Mouse (Mus musculus): ENCODE results near the gene Paxx.
"Not testable (repeated sequence)": the region's sequence is repeated elsewhere in the genome, so short reads cannot be mapped to it uniquely, and the experiment has no call there.

The Paxx gene

DNA sequence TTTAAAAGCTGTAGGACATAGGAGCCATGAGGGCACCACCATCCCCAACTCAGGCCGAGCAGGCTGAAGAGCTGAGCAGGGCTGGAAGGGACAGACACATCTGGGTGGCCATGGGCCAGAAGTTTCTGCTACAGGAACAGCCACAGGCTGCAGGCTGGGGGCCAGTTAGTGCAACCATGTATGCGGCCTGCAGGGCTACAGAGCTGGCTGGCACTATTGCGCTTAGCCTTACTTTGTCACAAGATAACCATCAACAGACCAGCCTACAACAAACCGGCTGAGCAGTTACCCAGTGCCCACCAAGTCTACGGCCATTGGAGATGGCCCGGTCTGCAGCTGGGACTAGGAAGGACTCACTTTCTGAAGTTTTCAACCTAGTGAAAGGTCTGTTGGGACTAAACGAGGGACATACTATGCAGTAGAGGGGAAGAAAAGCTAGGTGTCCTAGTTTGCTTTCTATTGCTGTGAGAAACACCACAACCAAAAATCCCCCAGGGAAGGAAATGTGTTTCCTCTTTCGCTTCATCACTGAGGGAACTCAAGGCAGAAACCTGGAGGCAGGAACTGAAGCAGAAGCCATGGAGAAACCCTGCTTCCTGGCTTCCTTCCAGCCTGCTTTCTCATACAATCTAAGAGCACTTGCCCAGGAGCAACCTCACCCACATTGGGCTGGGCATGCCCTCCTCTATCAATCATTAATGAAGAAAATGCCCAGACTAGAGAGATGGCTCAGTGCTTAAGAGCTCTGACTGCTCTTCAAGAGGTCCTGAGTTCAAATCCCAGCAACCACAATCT lies 9.8 kb downstream of the Paxx start:
- DNase-seq (ENCODE audit: low read depth, low spot score): no peak

DNA sequence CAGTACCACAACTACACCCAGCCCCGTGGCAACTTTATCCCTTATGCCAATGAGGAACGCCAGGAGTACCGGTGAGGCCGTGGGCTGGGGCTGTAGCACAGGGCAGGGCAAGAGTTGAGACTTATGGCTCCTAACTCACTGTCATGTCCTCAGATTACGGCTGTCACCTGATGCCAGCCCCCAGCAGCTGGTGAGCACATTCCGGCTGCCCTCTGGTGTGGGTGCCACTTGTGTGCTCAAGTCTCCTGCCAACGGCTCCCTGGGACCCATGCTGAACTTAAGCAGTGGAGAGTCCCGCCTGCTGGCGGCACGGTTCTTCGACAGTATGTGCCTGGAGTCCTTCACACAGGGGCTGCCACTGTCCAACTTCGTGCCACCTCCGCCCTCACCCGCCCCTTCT lies 18.2 kb downstream of the Paxx start:
- no peak for DNase-seq (ENCODE audit: low read depth, low spot score)

DNA sequence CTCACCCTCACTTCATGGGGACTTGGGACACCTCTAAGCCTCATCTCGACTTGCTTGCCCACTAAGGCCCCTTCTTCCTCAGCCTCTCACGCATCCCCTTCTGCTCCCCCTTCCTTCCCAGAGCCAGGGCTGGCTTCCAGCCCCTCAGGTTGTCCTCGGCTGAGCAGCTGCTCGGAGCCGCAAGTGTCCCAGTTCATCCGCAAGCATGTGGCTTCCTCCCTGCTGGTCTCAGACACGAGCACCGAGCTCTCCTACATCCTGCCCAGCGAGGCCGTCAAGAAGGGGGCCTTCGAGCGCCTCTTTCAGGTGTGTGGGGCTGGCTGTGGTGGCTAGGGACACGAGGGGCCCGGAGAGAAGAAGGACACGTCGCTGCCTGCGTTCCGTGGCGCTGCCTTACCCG lies 19.8 kb downstream of the Paxx start:
- DNase-seq (ENCODE audit: low read depth, low spot score): no peak

DNA sequence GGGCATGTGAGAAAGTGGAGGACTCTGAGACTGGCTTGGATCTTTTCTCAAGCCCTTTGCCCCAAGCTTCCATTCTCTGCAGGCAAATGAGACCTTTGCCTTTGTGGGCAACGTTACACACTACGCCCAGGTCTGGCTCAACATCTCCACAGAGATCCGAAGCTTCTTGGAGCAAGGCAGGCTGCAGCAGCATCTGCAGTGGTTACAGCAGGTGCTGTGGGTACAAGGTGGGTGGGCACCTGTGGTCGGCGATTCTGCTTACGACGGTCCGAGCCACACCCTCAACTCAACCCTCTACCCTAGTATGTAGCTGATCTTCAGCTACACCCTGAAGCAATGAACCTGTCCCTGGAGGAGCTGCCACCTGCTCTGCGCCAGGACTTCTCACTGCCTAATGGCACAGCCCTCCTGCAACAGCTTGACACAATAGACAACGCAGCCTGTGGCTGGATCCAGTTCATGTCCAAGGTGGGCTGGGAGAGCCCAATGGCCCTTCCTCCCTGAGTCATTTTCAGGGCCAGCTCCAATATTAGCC lies 24.5 kb downstream of the Paxx start:
- no peak for DNase-seq (ENCODE audit: low read depth, low spot score)

DNA sequence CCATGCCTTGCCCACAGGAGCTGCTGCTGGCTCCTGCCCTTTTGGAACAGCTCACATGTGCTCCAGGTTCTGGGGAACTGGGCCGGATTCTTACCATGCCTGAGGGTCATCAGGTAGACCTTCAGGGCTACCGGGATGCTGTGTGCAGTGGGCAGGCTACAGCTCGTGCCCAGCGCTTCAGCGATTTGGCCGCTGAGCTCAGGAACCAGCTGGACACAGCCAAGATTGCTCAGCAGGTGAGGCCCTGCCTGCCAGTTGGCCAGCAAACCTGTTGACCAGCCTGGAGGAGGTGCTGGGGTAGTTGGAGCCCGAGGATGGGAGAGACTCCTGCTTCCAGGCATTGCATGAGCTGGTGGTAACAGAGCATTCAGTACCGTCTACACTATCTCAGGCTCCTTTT lies 26.6 kb downstream of the Paxx start:
- no peak for DNase-seq (ENCODE audit: low read depth, low spot score)

DNA sequence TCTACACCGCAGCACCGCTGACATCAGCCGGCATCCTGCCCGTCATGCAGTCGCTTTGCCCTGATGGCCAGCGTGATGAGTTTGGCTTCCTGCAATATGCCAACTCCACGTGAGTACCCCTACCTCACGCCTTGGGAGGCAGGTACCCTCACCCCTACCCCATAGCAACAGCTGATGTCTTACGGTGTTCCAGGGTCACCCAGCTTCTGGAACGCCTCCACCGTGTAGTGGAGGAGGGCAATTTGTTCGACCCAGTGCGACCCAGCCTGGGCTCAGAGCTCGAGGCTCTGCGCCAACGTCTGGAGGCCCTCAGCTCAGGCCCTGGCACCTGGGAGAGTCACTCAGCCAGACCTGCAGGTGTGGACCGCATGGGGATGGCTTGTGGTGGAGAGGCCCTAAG lies 27.8 kb downstream of the Paxx start:
- no peak for DNase-seq (ENCODE audit: low read depth, low spot score)

DNA sequence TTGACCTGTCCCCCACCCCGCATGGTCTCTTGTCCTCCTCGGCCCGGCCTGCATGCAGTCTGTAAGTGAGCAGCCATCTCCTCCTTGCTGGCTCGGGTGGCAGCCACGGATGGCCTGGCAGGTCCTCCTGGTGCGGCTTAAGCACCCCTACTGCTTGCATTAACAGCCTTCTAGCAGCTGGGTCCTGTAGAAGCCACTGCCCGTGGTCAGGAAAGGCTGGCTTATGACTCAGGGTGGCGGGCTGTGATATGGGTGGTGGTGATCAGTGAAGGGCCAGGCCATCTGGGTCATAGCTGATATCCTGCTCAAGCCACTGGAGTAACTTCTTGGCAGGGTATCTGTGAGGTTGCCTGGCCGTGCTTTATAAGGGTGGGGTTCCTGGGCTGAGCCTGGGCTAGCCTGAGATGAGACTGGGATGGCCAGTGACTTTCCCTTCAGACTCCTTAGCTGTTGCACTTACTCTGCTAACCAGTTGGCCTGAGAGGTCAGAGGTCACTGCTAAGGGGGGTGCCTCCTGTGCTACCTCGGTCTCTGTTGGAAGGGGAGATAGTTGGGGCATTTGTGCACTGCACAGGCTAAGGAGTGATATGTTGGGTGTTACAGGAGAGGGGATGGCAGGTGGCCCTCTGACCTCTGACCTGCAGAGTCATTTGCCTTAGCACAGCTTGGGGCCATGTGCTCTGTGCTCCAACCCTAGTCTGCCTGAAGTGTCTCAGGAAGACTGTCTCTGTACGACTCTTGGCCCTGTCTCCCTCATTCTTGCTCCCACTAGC lies 28.4 kb downstream of the Paxx start:
- no peak for DNase-seq (ENCODE audit: low read depth, low spot score)

DNA sequence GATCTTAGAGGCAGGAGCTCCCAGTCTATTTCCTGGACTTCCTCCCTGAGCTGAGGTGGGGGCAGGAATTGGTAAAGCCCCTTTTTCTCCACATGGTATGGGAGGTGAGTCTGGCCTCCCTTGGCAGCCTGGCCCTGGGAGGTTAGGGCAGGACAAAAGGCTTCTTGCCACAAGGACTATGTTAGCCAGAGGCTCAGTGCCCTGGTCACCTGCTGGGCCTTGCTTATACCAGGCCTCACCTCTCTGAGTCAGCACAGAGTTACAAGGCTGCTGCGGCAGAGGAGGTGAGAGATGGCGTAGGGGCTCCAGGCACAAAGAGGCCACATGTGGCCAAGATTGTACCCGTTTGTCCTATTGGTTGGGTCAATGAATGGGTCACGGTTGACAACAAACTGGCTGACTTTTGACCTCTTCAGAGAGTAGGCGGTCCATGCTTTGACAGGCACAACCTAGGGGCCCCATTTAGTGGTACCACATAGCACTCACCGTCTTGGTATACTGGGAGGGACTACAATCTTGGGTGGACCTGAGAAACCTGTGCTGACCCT lies 29.5 kb downstream of the Paxx start:
- DNase-seq (ENCODE audit: low read depth, low spot score): no peak

DNA sequence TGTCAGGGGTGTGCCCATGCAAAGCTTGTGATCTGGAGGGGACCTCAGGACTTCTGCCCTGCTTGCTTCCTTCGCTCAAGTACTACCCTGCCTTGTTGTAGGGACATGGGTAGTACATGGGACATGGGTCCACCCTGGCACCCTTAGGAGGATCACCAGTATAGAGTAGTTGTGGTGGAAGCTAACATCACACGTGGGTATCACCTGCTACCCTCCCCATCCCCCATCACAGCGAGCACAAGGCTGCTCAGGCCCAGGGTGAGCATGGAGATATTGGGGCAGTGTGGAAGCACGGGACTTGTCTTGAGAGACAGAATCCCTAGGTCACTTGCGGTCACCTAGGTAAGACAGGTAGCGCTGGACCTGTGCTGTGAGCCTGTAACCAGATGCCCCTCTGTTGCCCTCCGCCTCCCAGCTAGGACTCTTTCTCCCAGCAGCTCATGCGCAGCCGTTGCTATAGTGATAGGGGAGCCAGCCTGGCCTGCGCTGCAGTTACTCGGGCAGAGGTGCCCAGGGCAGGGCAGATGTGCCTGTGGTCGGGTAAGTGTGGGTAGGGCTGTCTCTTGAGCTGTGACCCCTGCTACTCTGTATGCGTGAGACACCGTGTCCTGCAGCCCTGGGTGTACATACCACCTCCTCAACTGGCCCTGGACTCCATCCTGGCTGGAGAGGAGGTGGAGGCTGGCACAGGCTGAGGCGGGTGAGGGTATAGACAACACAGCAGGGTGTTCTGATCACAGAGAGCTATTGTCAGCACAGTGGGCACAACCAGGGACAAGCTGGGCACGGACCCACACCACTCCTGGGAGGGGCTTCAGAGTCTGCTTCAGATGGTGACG lies 30.3 kb downstream of the Paxx start:
- no peak for DNase-seq (ENCODE audit: low read depth, low spot score)

DNA sequence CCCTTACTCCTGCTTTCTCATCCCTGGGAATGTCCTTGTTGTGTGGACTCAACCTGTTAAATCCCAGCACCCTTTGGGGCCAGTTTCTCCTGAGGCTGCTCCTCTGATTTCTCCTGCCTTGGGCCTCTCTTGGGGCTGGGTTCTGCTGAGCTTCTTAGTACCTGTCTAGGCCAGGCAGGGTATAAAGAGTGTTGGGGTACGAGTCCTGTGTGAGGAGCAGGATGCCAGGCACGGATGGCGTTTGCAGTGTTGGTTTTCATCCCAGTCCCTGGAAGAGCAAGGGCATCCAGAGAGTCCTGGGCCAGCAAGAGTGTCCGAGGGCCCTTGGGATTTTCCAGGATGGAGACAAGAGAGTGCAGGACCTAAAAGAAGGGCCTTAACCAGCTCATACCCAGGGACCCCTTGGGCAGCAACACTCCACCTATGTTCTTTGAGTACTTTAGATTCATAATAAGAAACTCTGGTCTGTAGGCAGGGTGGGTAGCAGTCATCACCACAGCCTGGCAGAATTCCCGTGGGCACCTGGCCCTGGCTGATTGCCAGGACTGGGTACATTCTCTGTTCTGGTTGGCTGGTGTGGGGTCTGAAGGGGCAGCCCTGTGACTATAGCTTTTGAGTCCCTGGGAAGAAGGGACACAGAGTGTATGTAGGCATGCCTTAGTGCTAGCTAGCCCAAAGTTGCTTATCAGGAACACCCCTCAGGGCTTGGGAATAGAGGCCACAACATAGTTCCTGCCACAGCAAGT lies 31.3 kb downstream of the Paxx start:
- DNase-seq (ENCODE audit: low read depth, low spot score): no peak

DNA sequence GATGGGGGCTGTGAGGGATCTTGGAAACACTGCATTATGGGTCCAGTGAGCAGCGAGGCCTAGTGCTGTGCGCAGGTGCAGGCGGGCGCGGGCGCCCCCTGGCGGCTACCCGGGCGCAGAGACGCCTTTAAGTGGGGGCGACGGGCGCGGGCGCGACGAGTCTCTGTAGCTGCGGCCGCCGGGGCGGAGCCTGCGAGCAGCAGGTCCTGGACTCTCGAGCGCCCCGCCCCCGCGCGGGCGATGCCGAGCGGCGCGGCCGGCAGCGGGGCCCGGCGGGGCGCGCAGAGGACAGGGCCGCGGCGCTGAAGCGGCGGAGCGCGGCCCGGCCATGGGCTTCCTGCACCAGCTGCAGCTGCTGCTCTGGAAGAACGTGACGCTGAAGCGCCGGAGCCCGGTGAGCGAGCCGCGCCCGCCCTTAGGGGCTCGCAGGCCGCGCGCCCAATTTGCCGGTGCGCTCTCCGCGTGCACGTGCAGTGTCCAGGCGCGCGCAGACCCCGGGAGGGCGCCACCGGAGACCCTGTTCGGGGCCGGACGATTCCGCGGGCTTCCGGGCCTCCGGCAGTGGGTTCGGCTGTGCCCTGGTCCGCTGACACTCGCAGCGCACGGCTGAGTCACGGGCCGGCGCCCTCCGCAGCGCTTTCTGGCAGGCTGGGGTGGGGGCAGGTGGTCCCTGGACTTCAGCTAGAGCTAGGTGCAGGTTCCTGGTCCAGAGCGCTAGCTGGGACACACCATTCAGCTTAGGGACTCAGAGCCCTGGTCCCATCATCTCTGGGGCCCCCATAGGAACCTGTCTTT lies 32.3 kb downstream of the Paxx start, which contains the start of gene Abca2:
Gene Abca2 (plus strand): TSS at position 262 of the 795 bp plus-strand sequence.
- DNase-seq (ENCODE audit: low read depth, low spot score): peak; percentile 69

DNA sequence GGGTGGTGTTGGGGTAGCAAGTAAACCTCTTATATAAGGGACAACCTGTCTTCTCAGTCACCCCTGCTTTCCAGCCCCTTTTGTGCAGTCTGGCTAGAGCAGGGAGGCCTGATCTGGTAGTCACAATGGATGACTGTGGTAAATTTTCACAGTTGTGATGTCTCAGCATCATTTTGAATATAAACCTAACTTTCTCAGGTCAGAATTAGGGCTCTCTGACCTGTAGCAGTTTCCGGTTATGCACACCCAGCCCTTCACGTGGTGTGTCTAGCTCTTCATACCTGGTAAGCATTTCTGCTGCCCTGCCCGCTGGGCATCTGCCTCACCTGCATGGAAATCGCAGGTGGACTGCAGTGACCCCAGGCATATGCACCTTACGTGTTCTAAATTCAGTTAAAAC lies 33.6 kb downstream of the Paxx start:
- DNase-seq (ENCODE audit: low read depth, low spot score): no peak

DNA sequence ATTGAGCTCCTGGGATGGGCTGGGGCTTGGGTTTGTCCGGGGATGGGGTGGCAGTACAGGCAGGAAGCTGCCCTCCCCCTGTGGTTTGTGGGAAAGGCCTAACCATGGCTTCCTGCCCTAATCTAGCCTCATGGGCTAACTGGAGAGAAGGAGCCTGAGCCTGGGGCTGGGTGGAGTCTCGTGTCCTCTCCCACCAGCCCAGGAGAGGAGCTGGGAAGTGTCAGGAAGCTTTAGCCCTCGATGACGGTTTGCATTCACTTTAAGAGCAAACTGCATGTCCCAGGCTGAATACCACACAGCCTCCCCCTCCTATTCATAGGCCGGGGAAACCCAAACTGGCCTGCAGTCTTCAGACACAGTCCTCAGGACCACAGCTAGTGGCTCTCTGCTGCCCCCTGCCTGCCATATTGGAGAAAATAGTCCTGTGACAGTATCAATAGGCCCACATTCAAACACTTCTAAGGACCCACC lies 34.1 kb downstream of the Paxx start:
- peak; percentile 47 for DNase-seq (ENCODE audit: low read depth, low spot score)

DNA sequence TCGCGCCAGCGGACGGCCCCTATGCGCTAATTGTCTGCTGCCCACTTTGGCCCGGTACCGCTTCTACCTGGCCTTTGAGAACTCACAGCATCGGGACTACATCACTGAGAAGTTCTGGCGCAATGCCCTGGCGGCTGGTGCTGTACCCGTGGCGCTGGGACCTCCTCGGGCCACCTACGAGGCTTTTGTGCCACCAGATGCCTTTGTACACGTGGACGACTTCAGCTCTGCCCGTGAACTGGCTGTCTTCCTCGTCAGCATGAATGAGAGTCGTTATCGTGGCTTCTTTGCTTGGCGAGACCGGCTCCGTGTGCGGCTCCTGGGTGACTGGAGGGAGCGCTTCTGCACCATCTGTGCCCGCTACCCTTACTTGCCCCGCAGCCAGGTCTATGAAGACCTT lies 35.4 kb downstream of the Paxx start:
- no peak for DNase-seq (ENCODE audit: low read depth, low spot score)

DNA sequence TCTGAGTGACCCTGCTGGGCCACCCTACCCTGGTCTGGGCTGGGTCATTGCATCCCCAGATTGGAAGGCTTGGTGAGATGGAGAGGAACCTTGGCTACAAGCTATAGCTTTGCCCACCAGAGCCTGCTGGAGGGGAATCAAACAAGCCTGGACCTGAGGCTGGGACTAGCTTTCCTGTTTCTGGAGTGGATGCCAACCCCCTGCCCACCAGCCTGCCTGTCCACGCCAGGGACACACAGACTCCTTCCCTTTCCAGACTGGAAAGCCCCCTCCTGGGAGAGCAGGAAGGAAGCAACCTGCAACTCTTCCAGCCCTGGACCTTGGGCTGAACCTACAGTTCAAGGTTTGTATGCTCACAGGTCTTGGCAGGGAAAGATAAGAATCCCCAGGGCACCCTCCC lies 37.3 kb downstream of the Paxx start:
- DNase-seq (ENCODE audit: low read depth, low spot score): no peak

DNA sequence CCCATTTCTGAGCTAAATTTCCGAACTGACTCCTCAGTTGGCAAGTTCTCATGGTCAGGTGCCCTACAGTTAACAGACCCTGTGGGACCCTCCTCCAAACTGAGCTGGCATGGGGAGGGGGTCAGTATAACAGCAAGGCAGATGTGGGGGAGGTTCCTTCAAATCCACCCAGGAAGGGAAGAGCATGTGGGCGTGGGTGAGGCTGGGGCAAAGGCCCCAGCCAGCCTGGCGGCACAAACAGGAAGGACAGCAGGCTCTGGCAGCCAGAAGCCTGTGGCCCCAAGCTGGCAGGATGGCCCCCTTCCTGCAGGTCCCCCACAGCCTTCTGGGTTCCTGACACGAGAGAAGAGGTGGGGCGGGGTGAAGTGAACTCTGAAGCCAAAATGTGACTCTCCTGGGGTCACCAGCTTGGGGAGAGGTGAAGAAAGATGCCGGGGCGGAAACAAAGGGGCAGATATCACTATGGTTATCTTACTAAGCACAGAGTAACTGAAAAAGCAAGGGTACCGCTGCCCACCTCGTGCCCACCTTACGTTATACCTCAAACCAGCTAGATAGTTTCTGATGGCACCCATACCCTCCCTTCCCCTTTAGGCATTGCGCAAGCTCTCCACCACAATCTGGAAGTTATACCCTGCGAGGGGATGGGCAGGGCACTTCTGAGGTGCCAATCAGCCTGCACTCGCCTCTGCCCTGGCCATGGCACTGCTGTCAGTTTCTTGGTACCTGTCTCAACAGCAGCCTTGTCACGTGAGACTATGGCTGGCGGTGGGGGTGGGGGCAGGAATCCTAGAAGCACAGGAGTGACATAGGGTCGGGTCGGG lies 38.1 kb downstream of the Paxx start, which contains the start of gene Fut7:
Gene Fut7 (plus strand): TSS at position 681 of the 824 bp plus-strand sequence.
- DNase-seq (ENCODE audit: low read depth, low spot score): no peak

DNA sequence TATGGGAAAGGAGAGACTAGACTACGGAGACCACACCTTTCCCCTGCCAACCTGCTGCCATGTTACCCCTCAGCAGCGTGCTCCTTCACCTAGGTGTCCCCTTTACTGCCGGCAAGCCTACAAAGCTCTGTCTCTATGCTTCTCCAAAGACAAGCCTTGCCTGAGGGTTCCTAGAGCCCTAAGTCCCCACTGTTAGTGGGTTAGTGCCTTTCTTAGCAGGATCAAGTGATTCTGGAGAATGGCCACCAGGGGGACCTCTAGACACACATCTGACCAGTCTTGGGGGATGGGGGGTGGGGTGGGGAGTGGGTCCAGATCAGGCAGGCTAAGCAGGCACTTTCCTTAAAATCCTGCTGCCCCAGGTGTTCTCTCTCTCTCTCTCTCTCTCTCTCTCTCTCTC lies 39.0 kb downstream of the Paxx start:
- no peak for DNase-seq (ENCODE audit: low read depth, low spot score)

DNA sequence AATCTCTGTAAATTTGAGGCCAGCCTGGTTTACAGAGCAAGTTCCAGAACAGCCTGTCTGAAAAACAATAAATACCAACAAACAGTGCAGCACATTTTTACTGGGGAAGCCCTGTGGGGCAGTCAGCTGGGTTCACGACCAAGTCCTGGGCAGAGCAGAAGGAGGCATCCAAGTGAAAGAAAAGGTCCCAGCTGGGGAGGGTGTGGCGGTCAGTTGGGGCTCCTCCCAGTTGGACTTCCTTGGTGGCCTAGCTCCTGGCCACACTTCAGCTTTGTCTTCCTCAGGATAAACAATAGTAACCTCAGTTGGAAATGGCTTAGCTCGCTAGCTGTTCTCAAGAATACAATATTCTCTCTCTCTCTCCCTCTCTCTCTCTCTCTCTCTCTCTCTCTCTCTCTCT lies 43.5 kb downstream of the Paxx start:
- DNase-seq (ENCODE audit: low read depth, low spot score): no peak

DNA sequence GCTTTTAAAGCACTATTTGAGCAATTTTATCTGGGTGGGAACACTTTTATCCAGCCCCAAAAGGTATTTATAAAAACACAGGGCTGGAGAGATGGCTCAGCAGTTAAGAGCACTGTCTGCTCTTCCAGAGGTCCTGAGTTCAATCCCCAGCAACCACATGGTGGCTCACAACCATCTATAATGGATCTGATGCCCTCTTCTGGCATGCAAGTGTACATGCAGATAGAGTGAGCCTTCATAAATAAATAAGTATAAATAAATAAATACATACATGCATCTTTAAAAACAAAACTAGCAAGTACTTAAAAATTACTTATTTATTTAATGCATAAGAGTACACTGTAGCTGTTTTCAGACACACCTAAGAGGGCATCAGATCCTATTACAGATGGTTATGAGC lies 47.5 kb downstream of the Paxx start:
- DNase-seq (ENCODE audit: low read depth, low spot score): not testable (repeated sequence)

Measured in c-Kit-negative CD71-positive TER-119-positive erythroid progenitor cells, embryonic 14.5 days (primary cell).